Mouse (Mus musculus): ENCODE measurements around the gene Col4a2. TPM values are rescaled to one million over a fixed set of nuclear protein-coding genes. Genes with fewer than 3 reads are reported as not detected.

Gene Col4a2
- polyA plus RNA-seq, 1 experiment = 36.0 TPM

- Histone ChIP-seq H3K4me1 (ENCODE audit: control insufficient read depth, insufficient read depth, insufficient read length) (peaks cover 5% of the 10 kb centered on the region; the same call in 1 of the 2 replicates), H3K4me3 (ENCODE audit: extremely low read depth, insufficient read depth, insufficient read length) (no peak overlapping the region), H3K27me3 (ENCODE audit: control insufficient read depth, insufficient read depth, low read length) (no peaks in the 10 kb centered on the region), H3K36me3 (ENCODE audit: control insufficient read depth, insufficient read depth, low read length) (no peaks in the 10 kb centered on the region), H3K27ac (ENCODE audit: insufficient read depth, low read length) (no peak overlapping the region)
- 85% methylated on average over 1 of the region's 1 CpGs for WGBS
- TF ChIP-seq CTCF (IDR thresholded peaks at IDR 0.05; ENCODE audit: extremely low read depth, insufficient read depth, insufficient read length, insufficient replicate concordance) = no peak
- TF ChIP-seq POLR2A (IDR thresholded peaks at IDR 0.05; ENCODE audit: low read depth, low read length) = no peak
- DNase-seq (ENCODE audit: low read depth in 1 of 2, low spot score in 2 of 2) = no peak
These were observed 139.5 kb downstream of the Col4a2 start for GRCm38 (mm10) chr8:11452152-11452551.

- no peak overlapping the region; the same call in 1 of the 2 replicates for H3K27ac ChIP-seq (ENCODE audit: insufficient read depth, low read length)
- DNase-seq (ENCODE audit: low read depth in 1 of 2, low spot score in 2 of 2) = no peak
- no peaks in the 10 kb centered on the region for H3K36me3 ChIP-seq (ENCODE audit: control insufficient read depth, insufficient read depth, low read length)
- TF ChIP-seq POLR2A (IDR thresholded peaks at IDR 0.05; ENCODE audit: low read depth, low read length) = no peak
- TF ChIP-seq CTCF (IDR thresholded peaks at IDR 0.05; ENCODE audit: extremely low read depth, insufficient read depth, insufficient read length, insufficient replicate concordance) = no peak
- no peak overlapping the region for H3K4me3 ChIP-seq (ENCODE audit: extremely low read depth, insufficient read depth, insufficient read length)
- no peaks in the 10 kb centered on the region for H3K27me3 ChIP-seq (ENCODE audit: control insufficient read depth, insufficient read depth, low read length)
- 2% methylated on average over 3 of the region's 3 CpGs for WGBS
- H3K4me1 ChIP-seq (ENCODE audit: control insufficient read depth, insufficient read depth, insufficient read length) = peaks cover 5% of the 10 kb centered on the region; the same call in 1 of the 2 replicates
These were observed 140.0 kb downstream of the Col4a2 start for GRCm38 (mm10) chr8:11452559-11452958.

GRCm38 (mm10) chr8:11452974-11453373 is 140.4 kb downstream of the Col4a2 start:
- Histone ChIP-seq H3K27me3 (ENCODE audit: control insufficient read depth, insufficient read depth, low read length) (no peaks in the 10 kb centered on the region), H3K27ac (ENCODE audit: insufficient read depth, low read length) (no peak overlapping the region; the same call in 1 of the 2 replicates), H3K4me3 (ENCODE audit: extremely low read depth, insufficient read depth, insufficient read length) (no peak overlapping the region), H3K36me3 (ENCODE audit: control insufficient read depth, insufficient read depth, low read length) (no peaks in the 10 kb centered on the region), H3K4me1 (ENCODE audit: control insufficient read depth, insufficient read depth, insufficient read length) (peaks cover 5% of the 10 kb centered on the region; the same call in 1 of the 2 replicates)
- DNase-seq (ENCODE audit: low read depth in 1 of 2, low spot score in 2 of 2) = no peak
- TF ChIP-seq POLR2A (IDR thresholded peaks at IDR 0.05; ENCODE audit: low read depth, low read length) = no peak
- no peak for TF ChIP-seq CTCF (IDR thresholded peaks at IDR 0.05; ENCODE audit: extremely low read depth, insufficient read depth, insufficient read length, insufficient replicate concordance)
- 7% methylated on average over 4 of the region's 4 CpGs for WGBS

GRCm38 (mm10) chr8:11454228-11454627 is 141.6 kb downstream of the Col4a2 start:
- DNase-seq (ENCODE audit: low read depth in 1 of 2, low spot score in 2 of 2) = no peak
- WGBS = 89% methylated on average over 12 of the region's 12 CpGs
- Histone ChIP-seq H3K27ac (ENCODE audit: insufficient read depth, low read length) (no peak overlapping the region), H3K36me3 (ENCODE audit: control insufficient read depth, insufficient read depth, low read length) (no peaks in the 10 kb centered on the region), H3K4me3 (ENCODE audit: extremely low read depth, insufficient read depth, insufficient read length) (no peak overlapping the region), H3K27me3 (ENCODE audit: control insufficient read depth, insufficient read depth, low read length) (no peaks in the 10 kb centered on the region), H3K4me1 (ENCODE audit: control insufficient read depth, insufficient read depth, insufficient read length) (peaks cover 5% of the 10 kb centered on the region; the same call in 1 of the 2 replicates)
- no peak for TF ChIP-seq CTCF (IDR thresholded peaks at IDR 0.05; ENCODE audit: extremely low read depth, insufficient read depth, insufficient read length, insufficient replicate concordance)
- no peak for TF ChIP-seq POLR2A (IDR thresholded peaks at IDR 0.05; ENCODE audit: low read depth, low read length)

- Histone ChIP-seq H3K36me3 (ENCODE audit: control insufficient read depth, insufficient read depth, low read length) (no peaks in the 10 kb centered on the region), H3K27ac (ENCODE audit: insufficient read depth, low read length) (no peak overlapping the region), H3K4me1 (ENCODE audit: control insufficient read depth, insufficient read depth, insufficient read length) (peaks cover 14% of the 10 kb centered on the region; the same call in 1 of the 2 replicates), H3K4me3 (ENCODE audit: extremely low read depth, insufficient read depth, insufficient read length) (no peak overlapping the region), H3K27me3 (ENCODE audit: control insufficient read depth, insufficient read depth, low read length) (no peaks in the 10 kb centered on the region)
- TF ChIP-seq CTCF (IDR thresholded peaks at IDR 0.05; ENCODE audit: extremely low read depth, insufficient read depth, insufficient read length, insufficient replicate concordance) (no peak), POLR2A (IDR thresholded peaks at IDR 0.05; ENCODE audit: low read depth, low read length) (no peak)
- no peak for DNase-seq (ENCODE audit: low read depth in 1 of 2, low spot score in 2 of 2)
- 85% methylated on average over 3 of the region's 3 CpGs for WGBS
These were observed 144.7 kb downstream of the Col4a2 start for GRCm38 (mm10) chr8:11457278-11457677.

GRCm38 (mm10) chr8:11457981-11458836 is 145.6 kb downstream of the Col4a2 start:
- Histone ChIP-seq H3K27me3 (ENCODE audit: control insufficient read depth, insufficient read depth, low read length) (no peaks in the 10 kb centered on the region), H3K27ac (ENCODE audit: insufficient read depth, low read length) (peak overlapping the region; percentile 46; the same call in 1 of the 2 replicates), H3K4me1 (ENCODE audit: control insufficient read depth, insufficient read depth, insufficient read length) (peaks cover 16% of the 10 kb centered on the region; the same call in 1 of the 2 replicates), H3K4me3 (ENCODE audit: extremely low read depth, insufficient read depth, insufficient read length) (no peak overlapping the region), H3K36me3 (ENCODE audit: control insufficient read depth, insufficient read depth, low read length) (no peaks in the 10 kb centered on the region)
- TF ChIP-seq CTCF (IDR thresholded peaks at IDR 0.05; ENCODE audit: extremely low read depth, insufficient read depth, insufficient read length, insufficient replicate concordance) (no peak), POLR2A (IDR thresholded peaks at IDR 0.05; ENCODE audit: low read depth, low read length) (no peak)
- 60% methylated on average over 12 of the region's 12 CpGs for WGBS
- no peak for DNase-seq (ENCODE audit: low read depth in 1 of 2, low spot score in 2 of 2)

- Histone ChIP-seq H3K4me3 (ENCODE audit: extremely low read depth, insufficient read depth, insufficient read length) (no peak overlapping the region), H3K4me1 (ENCODE audit: control insufficient read depth, insufficient read depth, insufficient read length) (peaks cover 22% of the 10 kb centered on the region; the same call in 1 of the 2 replicates), H3K27ac (ENCODE audit: insufficient read depth, low read length) (no peak overlapping the region), H3K36me3 (ENCODE audit: control insufficient read depth, insufficient read depth, low read length) (no peaks in the 10 kb centered on the region), H3K27me3 (ENCODE audit: control insufficient read depth, insufficient read depth, low read length) (no peaks in the 10 kb centered on the region)
- WGBS = 85% methylated on average over 5 of the region's 5 CpGs
- no peak for DNase-seq (ENCODE audit: low read depth in 1 of 2, low spot score in 2 of 2)
- no peak for TF ChIP-seq CTCF (IDR thresholded peaks at IDR 0.05; ENCODE audit: extremely low read depth, insufficient read depth, insufficient read length, insufficient replicate concordance)
- no peak for TF ChIP-seq POLR2A (IDR thresholded peaks at IDR 0.05; ENCODE audit: low read depth, low read length)
These were observed 146.4 kb downstream of the Col4a2 start for GRCm38 (mm10) chr8:11459016-11459415.
